Mouse (Mus musculus): ENCODE results near the gene Cfap20. TPM values are rescaled to one million over a fixed set of nuclear protein-coding genes. Genes with fewer than 3 reads are reported as not detected.

The Cfap20 gene
- total RNA-seq, 2 experiments from 2014 or later: 93.7 to 97.4 TPM

- no peak for DNase-seq (ENCODE audit: low spot score in 2 of 2)
These were observed 59.2 kb downstream of the Cfap20 start for GRCm38 (mm10) chr8:95375374-95375930.

- no peak for DNase-seq (ENCODE audit: low spot score in 2 of 2)
These were observed 60.2 kb downstream of the Cfap20 start for GRCm38 (mm10) chr8:95374429-95374828.

GRCm38 (mm10) chr8:95373389-95374002, 61.2 kb downstream of the Cfap20 start:
- no peak for DNase-seq (ENCODE audit: low spot score in 2 of 2)

Other genes with a start within 250 kb of the Cfap20 start
- 100 to 1,000 TPM; 116 to 117 TPM for gene Kifc3, start 232.1 kb downstream of the Cfap20 start, total RNA-seq (2021)
- 1 to 10 TPM; 2.1 to 2.3 TPM for gene Cngb1, start 128.3 kb downstream of the Cfap20 start, total RNA-seq (2021)
- not detected for gene Tepp, start 124.3 kb downstream of the Cfap20 start, total RNA-seq (2021)
- 10 to 100 TPM; 15.9 to 16.7 TPM for gene Zfp319, start 102.9 kb downstream of the Cfap20 start, total RNA-seq (2021)
- 10 to 100 TPM; 25.2 to 28.5 TPM for gene Usb1, start 102.6 kb downstream of the Cfap20 start, total RNA-seq (2021)
- gene Mmp15, start 82.6 kb downstream of the Cfap20 start, total RNA-seq (2021): 10 to 100 TPM; 25.3 to 30.8 TPM
- gene Csnk2a2, start 55.2 kb upstream of the Cfap20 start, total RNA-seq (2021): 10 to 100 TPM; 84.9 to 89.1 TPM
- gene Ccdc113, start 99.2 kb upstream of the Cfap20 start, total RNA-seq (2021): 1 to 10 TPM; 1.4 to 2.4 TPM
- gene Prss54, start 141.5 kb upstream of the Cfap20 start, total RNA-seq (2021): not detected
- 1 to 10 TPM; 5.7 to 6.2 TPM for gene Gins3, start 198.6 kb upstream of the Cfap20 start, total RNA-seq (2021)
- 10 to 100 TPM; 31.5 to 43.8 TPM for gene Ndrg4, start 242.1 kb upstream of the Cfap20 start, total RNA-seq (2021)

Measured in adrenal gland, postnatal 4 days (tissue).